Mouse (Mus musculus): ENCODE measurements around the gene Ccdc9b. TPM values are rescaled to one million over a fixed set of nuclear protein-coding genes. Genes with fewer than 3 reads are reported as not detected.

The Ccdc9b gene
- total RNA-seq, 2 experiments from 2014 or later: 4.0 to 4.7 TPM

DNA sequence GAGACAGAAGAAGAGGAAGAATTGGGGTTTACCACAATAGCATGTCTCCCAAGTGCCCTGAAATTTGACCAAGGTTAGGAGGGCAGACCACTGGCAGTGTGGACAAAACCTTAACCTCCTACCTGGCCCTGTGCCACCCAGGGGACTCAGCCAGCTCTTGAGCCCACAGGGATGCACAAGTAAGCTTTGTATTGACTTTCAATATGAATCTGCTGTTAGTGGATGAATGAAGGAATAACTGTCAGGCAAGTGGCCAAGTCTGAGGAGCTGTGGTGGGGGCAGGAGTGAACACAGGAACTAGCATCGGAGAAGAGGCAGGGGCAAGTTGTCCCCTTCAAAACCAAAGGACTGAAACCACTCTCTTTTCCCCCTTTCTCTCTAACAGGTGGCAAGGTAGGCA, 12.9 kb upstream of the Ccdc9b start:
- TF ChIP-seq CTCF (IDR thresholded peaks at IDR 0.05): no peak
- H3K4me3 ChIP-seq: no peak overlapping the region
- H3K27ac ChIP-seq: no peak overlapping the region
- intact Hi-C loops (cut with DNase I): no loop called here
- DNase-seq (ENCODE audit: extremely low spot score in 1 of 2, low spot score in 2 of 2): no peak

DNA sequence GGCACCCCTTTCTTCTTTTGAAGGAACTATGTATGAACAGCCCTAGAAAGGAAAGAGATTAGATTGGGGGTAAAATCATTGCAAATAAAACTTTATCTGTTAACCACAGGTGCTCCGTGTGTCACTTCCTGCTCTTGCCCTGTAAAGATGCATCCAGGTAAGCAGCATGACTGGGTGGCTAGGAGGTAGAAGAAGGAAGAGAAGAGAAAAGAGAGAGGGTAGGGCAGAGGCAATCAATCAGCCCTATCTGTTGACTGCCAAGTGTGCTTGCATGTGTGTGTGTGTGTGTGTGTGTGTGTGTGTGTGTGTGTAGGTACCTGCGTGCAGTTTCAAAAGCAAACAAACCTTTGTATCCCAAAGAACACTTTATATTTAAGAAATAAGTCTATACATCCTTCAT, 12.1 kb upstream of the Ccdc9b start:
- intact Hi-C loops (cut with DNase I): no loop called here
- TF ChIP-seq CTCF (IDR thresholded peaks at IDR 0.05): no peak
- H3K27ac ChIP-seq: no peak overlapping the region

DNA sequence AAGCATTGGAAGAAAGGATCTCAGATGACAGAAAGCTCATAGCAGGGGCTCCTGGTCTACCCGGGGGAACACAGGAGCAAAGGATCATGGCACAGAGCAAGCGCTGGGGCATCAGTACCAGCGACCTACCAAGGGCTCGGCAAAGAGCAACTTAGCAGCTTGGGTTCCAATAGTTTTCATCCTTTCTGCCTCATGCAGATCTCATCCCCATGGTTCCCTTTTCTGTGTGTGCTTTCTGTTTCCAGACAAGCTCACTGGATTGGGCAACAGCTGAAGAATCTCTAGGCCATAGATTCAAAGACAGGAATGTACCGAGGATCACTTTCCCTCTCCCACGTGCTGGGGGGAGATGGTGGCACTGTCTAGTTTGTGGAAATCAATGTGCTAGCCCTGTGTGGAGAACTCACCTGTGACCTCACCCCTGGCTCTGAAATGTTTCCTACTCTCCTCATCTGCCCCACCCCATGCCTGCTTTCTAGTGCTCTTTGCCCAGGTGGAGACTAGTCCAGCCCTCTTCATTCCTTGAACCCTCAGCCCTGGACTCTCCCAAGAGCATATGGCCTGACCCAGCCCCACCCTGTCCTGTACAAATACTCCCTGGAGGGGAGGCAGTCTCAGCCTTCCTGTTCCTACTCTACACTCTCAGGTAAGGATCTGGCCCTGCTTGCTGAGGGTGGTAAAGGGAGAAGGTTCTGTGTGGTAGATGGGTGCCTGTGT, 9.9 kb upstream of the Ccdc9b start, which contains the start of gene Phgr1:
Gene Phgr1 (plus strand): TSS at position 612 of the 717 bp plus-strand sequence.
- intact Hi-C loops (cut with DNase I): no loop called here
- no peak for TF ChIP-seq CTCF (IDR thresholded peaks at IDR 0.05)
- Histone ChIP-seq H3K4me3 (no peak within 1 kb of the TSS), H3K27ac (no peak within 1 kb of the TSS)
- no peak for DNase-seq (ENCODE audit: extremely low spot score in 1 of 2, low spot score in 2 of 2)

More for the DNA sequence above, 12.1 kb upstream of the Ccdc9b start:
- H3K4me3 ChIP-seq: no peak overlapping the region
- no peak for DNase-seq (ENCODE audit: extremely low spot score in 1 of 2, low spot score in 2 of 2)

DNA sequence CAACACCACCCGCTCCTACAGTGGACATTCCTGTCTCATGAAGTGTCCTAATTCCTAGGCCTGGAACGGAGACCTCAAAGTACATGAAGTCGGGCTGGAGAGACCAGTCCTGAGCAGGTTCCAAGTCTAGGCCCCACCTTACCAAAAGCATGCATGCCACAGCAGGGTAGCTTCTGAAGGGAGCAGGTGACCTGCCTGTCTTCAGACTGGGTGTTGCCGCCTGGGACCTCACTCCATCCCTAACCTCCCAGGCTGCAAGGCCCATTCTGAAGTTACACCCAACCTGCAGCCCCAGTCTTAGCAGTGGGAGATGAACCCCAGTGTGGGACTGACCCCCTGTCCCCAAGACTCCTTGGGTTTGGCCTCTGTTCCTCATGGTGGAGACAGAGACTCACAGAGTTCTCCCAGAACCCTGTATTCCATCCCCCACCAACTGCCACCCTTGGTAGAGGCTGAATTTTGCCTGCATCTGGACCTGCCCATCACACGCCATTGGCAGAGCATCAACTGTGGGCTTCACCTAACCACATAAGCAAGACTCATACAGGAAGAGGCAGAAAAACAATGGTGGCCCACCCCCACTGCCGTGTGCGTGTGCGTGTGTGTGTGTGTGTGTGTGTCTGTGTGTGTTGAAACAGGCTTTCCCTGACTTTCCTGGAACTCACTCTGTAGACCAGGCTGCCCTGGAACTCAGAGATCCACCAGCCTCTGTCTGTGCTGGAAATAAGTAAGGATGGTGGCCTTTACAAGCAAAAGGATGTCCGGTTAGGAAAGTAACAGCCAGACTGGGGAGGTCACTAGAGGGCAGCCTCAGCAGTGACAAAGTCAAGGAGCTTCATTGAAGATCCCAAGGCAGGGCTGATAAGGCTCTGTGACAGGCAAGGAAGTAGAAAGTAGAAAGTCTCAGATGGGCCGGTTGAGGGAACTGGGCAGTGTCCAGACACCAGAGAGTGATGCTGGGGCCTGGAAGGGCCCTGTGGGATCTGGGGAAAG, 3.9 kb upstream of the Ccdc9b start:
- Histone ChIP-seq H3K27ac (no peak overlapping the region), H3K4me3 (no peak overlapping the region)
- intact Hi-C loops (cut with DNase I): no loop called here
- TF ChIP-seq CTCF (IDR thresholded peaks at IDR 0.05): no peak
- DNase-seq (ENCODE audit: extremely low spot score in 1 of 2, low spot score in 2 of 2): no peak

DNA sequence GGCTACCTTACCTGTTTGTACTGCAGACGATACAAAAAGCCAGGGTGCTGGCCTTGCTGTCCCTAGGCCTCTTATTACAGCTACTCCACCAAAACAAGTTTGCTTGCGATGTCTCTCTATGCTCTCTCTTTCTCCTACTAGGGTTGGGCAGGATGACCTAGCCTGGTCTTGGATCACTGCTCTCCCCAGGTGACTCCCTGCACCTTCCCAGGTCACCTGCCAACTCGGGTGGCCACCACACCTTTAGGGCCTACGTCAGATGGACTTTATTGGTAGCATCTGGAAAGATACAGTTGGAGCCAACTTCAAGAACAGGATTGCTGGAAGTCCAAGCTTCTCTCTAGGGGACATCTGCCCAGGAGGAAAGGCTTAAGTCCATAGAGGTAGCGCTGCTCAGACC, 2.4 kb upstream of the Ccdc9b start:
- intact Hi-C loops (cut with DNase I): loop anchor here (1.0 to 5.0 kb wide), 2 partner anchors 20 to 117 kb away; partner anchors contain the start of gene Inafm2

DNA sequence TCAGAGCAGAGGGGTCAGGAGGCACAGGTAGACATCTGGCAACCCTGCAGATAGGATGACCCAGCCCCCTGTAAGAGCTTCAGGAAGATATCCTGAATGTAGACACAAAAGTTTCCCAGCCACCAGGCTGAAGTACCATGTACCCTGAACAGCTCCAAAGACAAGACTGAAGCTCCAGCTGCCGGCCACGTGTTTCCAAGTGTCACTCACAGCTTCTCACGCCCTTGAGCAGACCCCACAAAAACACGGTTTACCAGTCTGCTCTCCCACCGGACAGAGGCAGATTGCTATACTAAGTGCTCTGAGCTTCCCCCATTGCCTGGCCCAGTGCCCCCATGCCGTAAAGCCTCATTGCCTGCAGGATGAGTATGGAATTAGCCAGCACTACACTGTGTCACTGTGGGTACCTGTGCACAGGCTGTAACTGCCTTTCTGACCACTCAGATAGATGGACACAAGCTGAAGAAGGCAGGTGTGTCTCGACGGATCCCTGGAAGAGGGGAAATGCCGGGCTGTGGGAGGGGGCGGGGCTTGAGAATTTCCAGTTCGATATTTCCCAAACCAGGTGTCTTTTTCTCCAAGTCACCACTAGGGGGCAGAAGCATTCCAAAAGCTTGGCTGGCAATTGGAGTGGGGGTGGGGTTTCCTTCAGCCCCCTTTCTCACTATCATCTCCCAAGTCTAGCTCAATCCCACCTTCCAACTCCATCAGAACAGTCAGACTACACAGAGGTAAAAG, 1.8 kb upstream of the Ccdc9b start:
- intact Hi-C loops (cut with DNase I): loop anchor here (1.0 to 5.0 kb wide), 2 partner anchors 19 to 118 kb away; partner anchors contain the start of gene Inafm2
- DNase-seq (ENCODE audit: extremely low spot score in 1 of 2, low spot score in 2 of 2): peak in 1 of 2 experiments; percentile 60
- no peak overlapping the region for H3K4me3 ChIP-seq
- H3K27ac ChIP-seq: no peak overlapping the region
- peak; percentile 79 for TF ChIP-seq CTCF (IDR thresholded peaks at IDR 0.05)

More for the DNA sequence above, 2.4 kb upstream of the Ccdc9b start:
- DNase-seq (ENCODE audit: extremely low spot score in 1 of 2, low spot score in 2 of 2): no peak
- H3K4me3 ChIP-seq: no peak overlapping the region
- no peak overlapping the region for H3K27ac ChIP-seq
- no peak for TF ChIP-seq CTCF (IDR thresholded peaks at IDR 0.05)

DNA sequence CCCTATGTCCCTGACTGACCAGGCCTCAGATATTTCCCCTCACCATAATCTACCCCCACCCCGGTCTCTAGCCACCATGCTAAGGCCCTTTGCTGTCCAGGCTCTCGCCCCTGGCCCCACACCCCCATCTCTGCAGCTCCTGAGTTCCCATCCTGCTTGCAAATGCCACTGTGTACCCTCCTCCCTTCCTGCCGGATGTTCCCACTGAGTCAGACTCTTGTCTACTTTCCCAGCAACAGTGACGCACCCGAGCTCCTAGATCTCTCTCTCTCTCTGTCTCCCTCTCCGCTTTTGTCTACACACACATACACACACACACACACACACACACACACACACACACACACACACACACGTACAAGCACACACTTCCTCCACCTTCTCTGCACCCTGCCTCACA, 1.0 kb upstream of the Ccdc9b start:
- intact Hi-C loops (cut with DNase I): loop anchor here (5.0 kb wide), 1 partner anchor 119 kb away; no protein-coding TSS in a partner anchor
- DNase-seq (ENCODE audit: extremely low spot score in 1 of 2, low spot score in 2 of 2): peak; percentile 46 to 55
- no peak for TF ChIP-seq CTCF (IDR thresholded peaks at IDR 0.05)
- Histone ChIP-seq H3K27ac (peak overlapping the region; percentile 87), H3K4me3 (no peak overlapping the region)

DNA sequence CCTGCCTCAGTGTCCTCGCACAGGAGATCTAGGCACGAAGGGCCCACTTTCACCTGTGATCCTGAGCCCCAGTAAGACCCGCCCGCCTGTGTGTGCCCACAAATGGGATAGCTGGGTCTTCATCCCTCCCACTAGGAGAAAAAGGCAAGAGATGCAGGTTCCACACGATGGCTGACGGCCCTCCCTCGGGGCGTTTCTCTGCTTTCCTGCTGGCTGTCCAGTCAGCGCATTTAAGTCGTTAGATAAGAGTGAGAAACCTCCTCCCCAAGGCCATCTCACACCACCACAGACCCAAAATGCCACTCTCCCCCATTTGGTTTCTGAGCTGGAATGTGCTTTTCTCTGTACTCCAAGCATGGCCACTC, 305 bp upstream of the Ccdc9b start:
- DNase-seq (ENCODE audit: extremely low spot score in 1 of 2, low spot score in 2 of 2): no peak
- Histone ChIP-seq H3K4me3 (no peak overlapping the region; the same call in 1 of the 2 replicates), H3K27ac (peak overlapping the region; percentile 87)
- intact Hi-C loops (cut with DNase I): loop anchor here (1.0 to 5.0 kb wide), 2 partner anchors 17 to 120 kb away; partner anchors contain the start of gene Disp2
- no peak for TF ChIP-seq CTCF (IDR thresholded peaks at IDR 0.05)

DNA sequence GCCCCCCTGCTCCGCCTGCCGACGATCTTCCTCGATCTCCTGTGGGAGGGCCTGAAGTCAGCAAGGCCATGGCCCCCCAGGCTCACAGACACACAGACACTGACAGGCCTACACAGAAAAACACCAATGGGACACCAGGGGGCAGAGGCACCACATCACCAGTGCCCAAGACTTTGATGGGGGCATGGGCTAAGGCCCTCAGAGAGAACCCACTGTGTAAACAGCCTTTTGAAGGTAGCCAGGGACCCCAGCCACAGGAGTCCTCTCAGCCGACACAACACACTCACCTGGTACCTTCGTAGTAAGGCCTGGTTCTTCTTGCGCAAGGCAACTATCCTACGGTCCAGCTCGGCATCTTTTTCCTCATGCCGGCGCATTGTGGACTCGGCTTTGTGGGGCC, 1.1 kb downstream of the Ccdc9b start:
- intact Hi-C loops (cut with DNase I): loop anchor here (5.0 kb wide), 1 partner anchor 121 kb away; no protein-coding TSS in a partner anchor
- TF ChIP-seq CTCF (IDR thresholded peaks at IDR 0.05): peak; percentile 17; the same call in 1 of the 2 replicates
- Histone ChIP-seq H3K27ac (peak overlapping the region; percentile 87), H3K4me3 (no peak overlapping the region)
- no peak for DNase-seq (ENCODE audit: extremely low spot score in 1 of 2, low spot score in 2 of 2)

DNA sequence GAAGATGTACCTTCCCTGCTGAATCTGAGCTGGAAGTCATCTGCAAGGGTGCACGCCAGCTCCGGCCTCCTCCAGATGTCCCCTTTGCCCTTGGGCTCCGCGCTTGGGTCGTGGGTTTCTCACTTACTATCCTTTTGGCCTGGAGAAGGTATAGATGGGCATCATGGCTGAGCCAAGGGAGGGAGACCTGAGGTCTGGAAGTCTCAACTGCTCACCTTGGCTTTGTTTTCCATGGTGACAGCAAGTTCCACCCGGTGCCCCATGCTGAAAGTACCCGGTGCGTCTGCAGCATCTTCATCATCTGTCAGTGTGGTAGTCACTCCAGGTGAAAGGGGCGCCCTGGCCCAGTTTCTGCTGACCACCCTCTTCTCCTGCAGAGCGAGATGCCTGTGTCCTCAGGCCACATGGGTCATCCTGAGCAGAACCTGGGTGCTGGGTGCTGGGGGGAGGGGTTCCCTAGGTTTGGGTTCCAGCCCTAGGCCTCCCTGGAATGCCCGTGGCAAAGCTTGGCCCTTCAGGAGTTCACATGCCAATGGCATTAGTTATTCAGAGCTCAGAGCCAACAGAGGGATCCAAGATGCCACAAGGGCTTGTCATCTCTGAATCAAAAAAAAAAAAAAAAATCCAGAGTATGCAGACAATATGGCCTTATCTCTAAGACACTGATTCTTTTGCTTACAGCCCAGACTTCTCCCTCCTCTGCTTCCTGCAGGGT, 2.0 kb downstream of the Ccdc9b start:
- peak overlapping the region; percentile 87; the same call in 1 of the 2 replicates for H3K27ac ChIP-seq
- TF ChIP-seq CTCF (IDR thresholded peaks at IDR 0.05): no peak
- H3K4me3 ChIP-seq: no peak overlapping the region
- no peak for DNase-seq (ENCODE audit: extremely low spot score in 1 of 2, low spot score in 2 of 2)
- intact Hi-C loops (cut with DNase I): loop anchor here (5.0 kb wide), 1 partner anchor 122 kb away; no protein-coding TSS in a partner anchor
